Mouse (Mus musculus) layer of hippocampus, postnatal 10 days (tissue): ENCODE results near the gene Ttc13. TPM values are rescaled to one million over a fixed set of nuclear protein-coding genes. Genes with fewer than 3 reads are reported as not detected.

ENCODE experiments used
- DNase-seq, 2 experiments: peaks; one replicate each; pipeline ENCODE4 v3.0.0; 2021; ENCODE audit warnings: low spot score in 2 of 2
- long read RNA-seq: library from polyadenylated mRNA; stranded (forward); transcript quantifications from one replicate; pipeline ENCODE4 v2.0.0, GENCODE M21; 2023
- total RNA-seq, 2 experiments: library from RNA; stranded (reverse); gene quantifications; 2 replicates each; pipeline ENCODE4 v1.2.3; 2021

The Ttc13 gene
- total RNA-seq: 10 to 100 TPM; 59.3 to 61.0 TPM
- long read RNA-seq, transcript Ttc13-203 (21 exons, 3,148 nt): major isoform, 20 of 67 reads
- long read RNA-seq, partial matches to known transcripts: 6 of 67 reads
- long read RNA-seq, other reads (novel, unspliced or antisense): 39 of 67 reads

DNA sequence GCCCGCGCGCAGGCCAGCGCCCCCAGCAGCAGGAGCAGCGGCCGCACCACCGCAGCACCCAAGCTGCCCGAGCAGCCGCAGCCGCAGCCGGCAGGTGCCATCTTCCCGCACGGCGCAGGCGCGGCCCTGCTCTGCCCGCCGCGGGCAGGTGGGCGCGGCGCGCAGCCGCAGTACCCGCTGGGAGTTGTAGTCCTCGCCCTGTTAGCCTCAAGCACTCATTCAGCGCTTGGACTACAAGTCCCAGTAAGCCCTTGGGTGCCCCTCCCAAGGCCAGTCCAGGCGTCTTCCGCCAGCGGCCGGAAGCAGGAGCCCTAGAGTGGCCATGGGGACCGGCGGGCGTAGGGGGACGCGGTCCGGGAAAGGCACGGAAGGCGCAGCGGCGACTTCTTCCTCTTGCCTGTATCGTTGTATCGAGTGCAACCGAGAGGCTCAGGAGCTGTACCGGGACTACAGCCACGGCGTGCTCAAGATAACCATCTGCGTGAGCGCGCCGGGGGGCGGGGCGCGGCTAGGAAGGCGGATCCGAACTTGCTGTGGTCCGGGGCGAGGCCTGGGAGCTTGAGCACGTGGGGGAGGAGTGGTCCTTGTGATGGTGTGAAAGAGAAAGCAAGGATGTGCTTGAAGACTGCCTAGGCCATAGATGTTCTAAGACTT lies at the start of gene Ttc13, which contains the start of gene Arv1:
Gene Ttc13 (minus strand): TSS at position 122 of the 654 bp plus-strand sequence.
Gene Arv1 (plus strand): TSS at position 278 of the 654 bp plus-strand sequence.
- peak; percentile 91 to 94 for DNase-seq

DNA sequence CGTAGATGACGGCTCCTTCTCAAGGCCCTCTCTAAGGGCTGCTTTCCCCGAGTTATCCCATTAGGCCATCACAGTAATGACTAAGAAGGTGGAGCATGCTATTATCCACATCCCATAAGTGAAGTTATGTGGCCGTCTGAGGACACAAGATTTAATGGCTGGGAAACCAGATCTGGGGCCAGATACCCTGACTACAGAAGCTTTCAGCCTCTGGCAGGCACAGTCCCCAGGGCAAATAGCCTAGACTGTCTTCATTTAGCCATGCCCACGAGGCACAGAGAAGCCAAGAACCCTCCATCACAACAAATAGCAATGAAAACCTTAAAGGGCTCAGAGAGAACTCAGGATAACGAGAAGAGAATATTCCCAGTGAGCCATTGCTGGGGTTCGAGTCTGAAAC lies 41.3 kb upstream of the Ttc13 start:
- DNase-seq: no peak

DNA sequence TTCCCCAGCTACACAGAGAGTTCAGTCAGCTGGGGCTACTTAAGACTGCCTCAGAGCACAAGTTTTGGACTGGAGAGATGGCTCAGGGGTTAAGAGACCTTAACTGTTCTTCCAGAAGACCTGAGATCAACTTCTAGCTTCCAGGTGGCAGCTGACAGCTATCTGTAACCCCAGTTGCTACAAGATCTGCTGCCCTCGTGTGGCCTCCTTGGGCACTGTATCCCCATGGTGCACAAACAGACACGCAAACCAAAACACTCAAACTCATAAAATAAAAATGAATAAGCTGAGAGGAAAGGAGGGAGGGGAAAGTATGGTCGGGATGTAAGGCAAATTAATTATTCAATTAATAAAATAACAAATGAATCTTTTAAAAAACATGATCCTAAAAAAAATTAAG lies 36.8 kb upstream of the Ttc13 start:
- peak; percentile 48 to 53 for DNase-seq

- DNase-seq: no peak
Measured at GRCm38 (mm10) chr8:124756601-124757000, 34.8 kb upstream of the Ttc13 start.

GRCm38 (mm10) chr8:124756153-124756552 lies 34.4 kb upstream of the Ttc13 start:
- DNase-seq: no peak

GRCm38 (mm10) chr8:124755481-124755880 lies 33.7 kb upstream of the Ttc13 start:
- DNase-seq: no peak

DNA sequence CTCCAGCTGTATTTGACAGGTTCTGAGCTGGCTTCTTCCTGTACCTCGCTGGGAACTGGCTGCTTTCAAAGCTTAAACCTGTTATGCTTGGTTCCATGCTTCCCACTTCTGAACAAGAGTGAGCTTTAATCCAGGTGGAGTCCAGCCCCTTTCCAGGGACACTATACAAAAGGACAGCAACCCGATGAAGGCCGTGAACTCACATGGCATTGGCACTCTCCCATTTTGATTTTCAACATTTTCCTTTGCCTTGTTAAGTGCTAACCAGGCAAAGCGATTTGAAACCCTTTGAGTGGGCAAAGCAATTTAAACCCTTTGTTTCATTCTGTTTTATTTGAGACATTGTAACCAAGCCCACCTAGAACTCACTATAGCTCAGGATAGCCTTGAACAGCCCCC lies 33.0 kb upstream of the Ttc13 start:
- DNase-seq: no peak

DNA sequence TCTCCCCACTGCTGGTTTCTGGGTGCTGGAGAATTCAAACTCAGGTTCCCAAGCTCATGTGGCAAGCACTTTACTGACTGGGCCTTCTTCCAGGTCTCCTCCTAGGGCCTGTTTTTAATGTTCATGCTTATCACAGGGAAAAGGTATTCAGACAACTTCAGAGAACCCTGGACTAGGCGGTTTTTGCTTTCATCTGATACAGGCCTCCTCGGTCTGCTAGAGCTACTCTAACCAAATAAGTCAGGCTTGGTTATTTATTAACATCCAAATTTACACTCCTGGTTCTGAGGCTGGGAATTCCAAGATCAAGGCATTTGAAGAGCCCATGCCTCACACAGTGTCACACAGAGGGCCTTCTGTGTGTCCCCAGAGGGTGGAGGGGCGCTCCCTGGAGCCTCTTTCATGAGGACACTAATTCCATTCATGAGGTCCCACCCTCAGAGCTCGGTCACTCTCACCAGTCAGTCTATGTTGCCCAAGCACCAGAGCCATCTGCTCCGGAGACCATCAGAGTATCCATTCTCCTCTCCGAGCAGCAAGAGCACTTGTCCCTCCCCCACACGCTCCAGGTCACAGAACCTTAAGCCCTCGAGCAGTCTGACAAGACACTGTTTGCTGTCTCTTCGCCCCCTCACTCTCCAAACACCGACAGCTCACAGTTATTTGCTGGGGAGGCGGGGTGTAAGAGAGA lies 32.5 kb upstream of the Ttc13 start:
- DNase-seq: peak; percentile 23 to 37

DNA sequence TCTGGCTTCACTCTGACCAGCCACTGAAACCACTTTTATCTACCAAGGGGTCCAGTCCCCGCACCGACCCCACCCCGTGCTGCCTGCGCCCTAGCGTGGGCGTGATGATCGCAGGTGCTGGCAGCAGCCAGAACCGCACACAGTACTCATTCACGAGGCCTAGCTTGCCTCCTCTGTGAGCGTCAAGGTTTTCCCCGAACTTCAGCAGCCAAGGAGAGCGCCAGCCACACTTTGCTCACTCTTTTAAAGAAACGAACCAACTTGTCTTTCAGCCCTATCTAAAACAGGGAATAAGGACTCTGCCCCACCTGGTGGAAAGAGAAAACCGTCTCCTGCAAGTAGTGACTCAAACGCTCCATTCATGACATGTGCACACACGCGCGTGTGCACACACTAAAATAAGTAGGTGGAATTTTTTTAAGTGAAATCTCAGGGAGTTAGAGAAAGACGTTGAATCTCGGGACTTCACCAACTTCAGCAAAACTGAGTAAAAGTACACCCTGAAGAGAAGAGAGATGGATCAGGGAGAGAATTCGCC lies 30.6 kb upstream of the Ttc13 start:
- DNase-seq: no peak

DNA sequence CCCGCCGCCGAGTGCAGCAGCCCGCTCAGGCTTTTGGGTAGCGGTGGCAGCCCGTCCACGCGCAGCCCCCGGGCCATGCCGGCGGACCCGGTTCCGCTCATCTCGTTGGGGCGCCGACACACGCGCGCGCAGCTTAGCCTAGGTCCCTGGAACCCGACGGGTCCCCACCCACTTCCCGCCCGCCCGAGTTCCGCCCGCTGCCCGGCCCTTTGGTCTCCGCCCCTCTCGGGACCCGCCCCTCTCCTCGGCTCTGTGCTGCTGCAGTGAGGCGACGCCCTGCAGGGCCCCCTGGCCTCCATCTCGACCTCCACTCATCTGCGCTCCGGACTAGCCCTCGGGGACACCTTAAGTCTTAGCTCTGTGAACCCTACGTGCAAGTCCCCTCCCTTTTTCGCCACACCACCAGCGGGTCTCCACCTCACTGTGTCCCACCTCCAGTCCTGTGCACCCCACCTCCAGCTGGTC lies 30.0 kb upstream of the Ttc13 start, which contains the start of gene Fam89a:
Gene Fam89a (minus strand): TSS at position 124 of the 465 bp plus-strand sequence.
- DNase-seq: no peak

GRCm38 (mm10) chr8:124751191-124751590 lies 29.4 kb upstream of the Ttc13 start:
- DNase-seq: no peak

DNA sequence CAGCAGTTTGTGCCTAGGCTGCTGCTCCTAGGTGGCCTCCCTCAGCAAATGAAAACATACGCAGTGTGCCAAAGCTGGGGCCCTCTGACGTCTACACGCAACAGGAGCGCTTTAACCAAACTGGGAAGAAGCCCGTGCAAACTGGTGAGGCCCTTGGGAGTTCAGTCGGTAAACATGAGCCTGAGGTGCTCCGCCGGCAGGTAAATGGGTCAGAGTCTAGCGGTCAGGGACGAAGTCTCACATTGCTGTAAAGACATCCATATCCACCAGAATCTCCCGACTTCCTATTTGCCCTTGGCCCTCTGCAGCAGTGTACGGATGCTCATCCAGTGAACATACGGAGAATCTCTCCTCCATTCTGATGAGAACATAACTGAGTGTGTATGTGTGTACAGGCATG lies 24.9 kb upstream of the Ttc13 start:
- no peak for DNase-seq

- DNase-seq: no peak
Measured at GRCm38 (mm10) chr8:124739268-124739667, 17.5 kb upstream of the Ttc13 start.

DNA sequence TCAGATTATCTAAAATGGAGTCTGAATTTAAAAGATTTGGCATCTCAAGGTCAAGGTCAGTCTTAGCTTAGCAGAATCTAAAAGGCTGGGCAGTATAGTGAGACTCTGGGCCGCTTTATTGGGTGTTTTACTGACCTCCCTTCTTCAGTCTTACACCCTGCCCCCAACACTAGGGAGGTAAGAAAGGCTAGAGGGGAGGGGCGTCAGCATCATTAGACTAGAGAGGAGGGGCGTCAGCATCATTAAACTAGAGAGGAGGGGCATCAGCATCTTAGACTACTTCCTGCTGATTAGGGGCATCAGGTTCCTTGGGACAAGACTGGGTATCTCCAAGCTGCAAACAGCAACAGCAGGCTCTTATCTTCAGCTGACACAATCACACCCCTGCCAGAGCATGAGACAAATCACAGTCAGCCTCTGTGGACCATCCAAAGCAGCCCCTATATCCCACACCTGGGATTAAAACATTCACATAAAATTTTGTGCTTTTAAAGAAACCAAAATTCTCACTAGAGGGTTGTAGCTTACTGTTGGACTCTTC lies 13.7 kb upstream of the Ttc13 start:
- no peak for DNase-seq

- DNase-seq: no peak
Measured at GRCm38 (mm10) chr8:124732828-124733227, 11.0 kb upstream of the Ttc13 start.

GRCm38 (mm10) chr8:124724301-124724700 lies 2.5 kb upstream of the Ttc13 start:
- no peak for DNase-seq

DNA sequence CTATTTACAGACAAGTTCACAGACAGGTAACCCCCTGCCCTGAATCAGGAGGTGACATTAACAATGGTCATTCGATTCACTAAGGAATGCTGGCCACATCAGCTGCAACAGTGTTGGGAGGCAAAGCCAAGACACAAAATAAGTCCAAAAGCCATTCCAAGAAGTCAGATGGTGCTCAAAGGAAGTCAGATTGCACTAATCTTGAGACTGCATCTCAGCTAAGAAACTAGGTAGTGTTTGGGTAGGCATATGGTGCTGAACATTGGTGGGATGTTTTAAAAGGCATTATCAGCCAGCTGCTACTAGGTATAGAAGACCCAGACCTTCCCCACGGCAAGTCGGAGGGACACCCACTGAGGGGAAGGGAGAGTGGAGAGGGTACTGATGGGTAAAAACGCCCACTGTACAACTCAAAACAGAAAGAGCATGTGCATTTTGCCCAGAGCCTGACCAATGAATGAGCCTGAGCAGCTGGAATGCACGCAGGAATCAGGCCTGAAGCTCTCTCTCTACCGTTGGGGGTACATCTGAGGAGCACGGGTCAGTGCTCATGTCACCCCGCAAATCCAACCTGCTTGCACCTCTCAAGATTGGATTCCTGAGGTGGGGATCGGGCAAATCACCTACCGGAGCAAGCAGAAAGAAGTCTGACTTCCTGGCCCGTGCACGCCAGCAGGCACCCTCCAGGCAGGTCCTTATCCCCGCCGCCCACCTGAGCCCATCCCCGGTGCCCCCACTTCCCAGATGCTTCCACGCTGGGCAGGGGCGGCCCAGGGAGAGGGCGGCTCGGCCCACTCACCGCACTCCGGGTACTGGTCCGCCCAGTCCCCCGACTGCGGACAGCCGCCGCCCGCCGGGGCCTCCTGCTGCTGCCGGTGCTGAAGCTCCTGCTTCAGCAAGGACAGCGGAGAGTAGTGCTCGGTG lies 583 bp downstream of the Ttc13 start:
- DNase-seq: no peak

DNA sequence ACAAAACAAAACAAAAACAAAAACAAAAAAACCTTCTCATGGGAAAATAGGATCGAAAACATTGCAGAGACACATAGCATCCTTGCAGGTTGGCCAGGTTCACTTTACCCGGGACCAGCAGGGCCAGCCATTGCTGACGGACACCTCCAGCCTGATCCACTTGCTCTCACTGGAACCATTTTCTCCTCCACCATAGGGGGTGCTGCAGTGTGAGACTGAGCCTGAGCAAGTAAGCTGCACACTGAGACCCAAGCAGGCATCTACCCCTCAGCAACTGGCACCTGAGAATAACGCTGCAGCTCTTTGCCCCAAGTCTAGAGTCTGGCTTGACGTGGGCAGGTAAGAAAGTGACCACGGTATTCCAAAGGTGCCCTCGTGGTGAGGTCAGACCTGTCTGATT lies 1.6 kb downstream of the Ttc13 start:
- no peak for DNase-seq

GRCm38 (mm10) chr8:124715736-124716135 lies 6.0 kb downstream of the Ttc13 start:
- DNase-seq: no peak

GRCm38 (mm10) chr8:124713207-124713606 lies 8.6 kb downstream of the Ttc13 start:
- no peak for DNase-seq

GRCm38 (mm10) chr8:124705823-124706222 lies 16.0 kb downstream of the Ttc13 start:
- DNase-seq: no peak
